Mouse (Mus musculus): ENCODE results near the gene Pecam1. TPM values are rescaled to one million over a fixed set of nuclear protein-coding genes. Genes with fewer than 3 reads are reported as not detected.

Pecam1 gene
- polyA plus RNA-seq, 1 experiment = 57.9 TPM

- Histone ChIP-seq H3K27me3 (ENCODE audit: control insufficient read depth, insufficient read depth, low read length) (no peaks in the 10 kb centered on the region), H3K4me1 (replicated peaks; ENCODE audit: control insufficient read depth, insufficient read depth, low read length) (peaks cover 84% of the 10 kb centered on the region), H3K27ac (ENCODE audit: control insufficient read depth, insufficient read depth, low read length) (peak overlapping the region; percentile 70), H3K4me3 (ENCODE audit: control insufficient read depth, insufficient read depth, low read length) (no peak overlapping the region), H3K36me3 (ENCODE audit: control insufficient read depth, insufficient read depth, low read length) (peaks cover 3% of the 10 kb centered on the region; the same call in 1 of the 2 replicates)
- DNase-seq = no peak
- 81% methylated on average over 5 of the region's 5 CpGs for WGBS
- TF ChIP-seq POLR2A (IDR thresholded peaks at IDR 0.05; ENCODE audit: control insufficient read depth, extremely low read depth, insufficient read depth, low read length, poor library complexity) = no peak
- no peak for TF ChIP-seq CTCF (IDR thresholded peaks at IDR 0.05; ENCODE audit: borderline replicate concordance, control insufficient read depth, extremely low read depth, insufficient read depth, low read length, poor library complexity)
Observed at GRCm38 (mm10) chr11:106672919-106673505, 77.4 kb downstream of the Pecam1 start.

GRCm38 (mm10) chr11:106671801-106672200, 78.6 kb downstream of the Pecam1 start:
- 24% methylated on average over 8 of the region's 8 CpGs for whole genome bisulfite sequencing
- peak overlapping the region; percentile 29; the same call in 1 of the 2 replicates for H3K4me3 ChIP-seq (ENCODE audit: control insufficient read depth, insufficient read depth, low read length)
- TF ChIP-seq CTCF (IDR thresholded peaks at IDR 0.05; ENCODE audit: borderline replicate concordance, control insufficient read depth, extremely low read depth, insufficient read depth, low read length, poor library complexity) = 0 out of 2 replicates have a peak, but pooled peaks have one; percentile 39
- TF ChIP-seq POLR2A (IDR thresholded peaks at IDR 0.05; ENCODE audit: control insufficient read depth, extremely low read depth, insufficient read depth, low read length, poor library complexity) = 0 out of 2 replicates have a peak, but pooled peaks have one; percentile 32
- peak; percentile 64 for DNase-seq
- H3K4me1 ChIP-seq (replicated peaks; ENCODE audit: control insufficient read depth, insufficient read depth, low read length) = peaks cover 77% of the 10 kb centered on the region
- no peaks in the 10 kb centered on the region for H3K27me3 ChIP-seq (ENCODE audit: control insufficient read depth, insufficient read depth, low read length)
- H3K27ac ChIP-seq (ENCODE audit: control insufficient read depth, insufficient read depth, low read length) = peak overlapping the region; percentile 94
- H3K36me3 ChIP-seq (ENCODE audit: control insufficient read depth, insufficient read depth, low read length) = no peaks in the 10 kb centered on the region

GRCm38 (mm10) chr11:106670951-106671478, 79.4 kb downstream of the Pecam1 start:
- no peak for TF ChIP-seq CTCF (IDR thresholded peaks at IDR 0.05; ENCODE audit: borderline replicate concordance, control insufficient read depth, extremely low read depth, insufficient read depth, low read length, poor library complexity)
- no peak for TF ChIP-seq POLR2A (IDR thresholded peaks at IDR 0.05; ENCODE audit: control insufficient read depth, extremely low read depth, insufficient read depth, low read length, poor library complexity)
- peak overlapping the region; percentile 94 for H3K27ac ChIP-seq (ENCODE audit: control insufficient read depth, insufficient read depth, low read length)
- H3K36me3 ChIP-seq (ENCODE audit: control insufficient read depth, insufficient read depth, low read length) = no peaks in the 10 kb centered on the region
- 76% methylated on average over 4 of the region's 4 CpGs for WGBS
- H3K27me3 ChIP-seq (ENCODE audit: control insufficient read depth, insufficient read depth, low read length) = no peaks in the 10 kb centered on the region
- peaks cover 83% of the 10 kb centered on the region for H3K4me1 ChIP-seq (replicated peaks; ENCODE audit: control insufficient read depth, insufficient read depth, low read length)
- H3K4me3 ChIP-seq (ENCODE audit: control insufficient read depth, insufficient read depth, low read length) = peak overlapping the region; percentile 29; the same call in 1 of the 2 replicates
- no peak for DNase-seq

- H3K4me3 ChIP-seq (ENCODE audit: control insufficient read depth, insufficient read depth, low read length) = no peak overlapping the region
- H3K27me3 ChIP-seq (ENCODE audit: control insufficient read depth, insufficient read depth, low read length) = no peaks in the 10 kb centered on the region
- WGBS = 97% methylated on average over 3 of the region's 3 CpGs
- no peaks in the 10 kb centered on the region for H3K36me3 ChIP-seq (ENCODE audit: control insufficient read depth, insufficient read depth, low read length)
- H3K4me1 ChIP-seq (replicated peaks; ENCODE audit: control insufficient read depth, insufficient read depth, low read length) = peaks cover 82% of the 10 kb centered on the region
- TF ChIP-seq CTCF (IDR thresholded peaks at IDR 0.05; ENCODE audit: borderline replicate concordance, control insufficient read depth, extremely low read depth, insufficient read depth, low read length, poor library complexity) = no peak
- TF ChIP-seq POLR2A (IDR thresholded peaks at IDR 0.05; ENCODE audit: control insufficient read depth, extremely low read depth, insufficient read depth, low read length, poor library complexity) = no peak
- H3K27ac ChIP-seq (ENCODE audit: control insufficient read depth, insufficient read depth, low read length) = peak overlapping the region; percentile 94
- no peak for DNase-seq
Observed at GRCm38 (mm10) chr11:106670266-106670665, 80.2 kb downstream of the Pecam1 start.

- Histone ChIP-seq H3K27me3 (ENCODE audit: control insufficient read depth, insufficient read depth, low read length) (no peaks in the 10 kb centered on the region), H3K4me3 (ENCODE audit: control insufficient read depth, insufficient read depth, low read length) (no peak overlapping the region), H3K36me3 (ENCODE audit: control insufficient read depth, insufficient read depth, low read length) (no peaks in the 10 kb centered on the region), H3K4me1 (replicated peaks; ENCODE audit: control insufficient read depth, insufficient read depth, low read length) (peaks cover 81% of the 10 kb centered on the region), H3K27ac (ENCODE audit: control insufficient read depth, insufficient read depth, low read length) (peak overlapping the region; percentile 94)
- DNase-seq = peak; percentile 65
- 28% methylated on average over 9 of the region's 9 CpGs for WGBS
- TF ChIP-seq CTCF (IDR thresholded peaks at IDR 0.05; ENCODE audit: borderline replicate concordance, control insufficient read depth, extremely low read depth, insufficient read depth, low read length, poor library complexity) = no peak
- TF ChIP-seq POLR2A (IDR thresholded peaks at IDR 0.05; ENCODE audit: control insufficient read depth, extremely low read depth, insufficient read depth, low read length, poor library complexity) = no peak
Observed at GRCm38 (mm10) chr11:106669873-106670173, 80.6 kb downstream of the Pecam1 start.

GRCm38 (mm10) chr11:106669102-106669872, 81.1 kb downstream of the Pecam1 start:
- TF ChIP-seq POLR2A (IDR thresholded peaks at IDR 0.05; ENCODE audit: control insufficient read depth, extremely low read depth, insufficient read depth, low read length, poor library complexity) (no peak), CTCF (IDR thresholded peaks at IDR 0.05; ENCODE audit: borderline replicate concordance, control insufficient read depth, extremely low read depth, insufficient read depth, low read length, poor library complexity) (no peak)
- DNase-seq = no peak
- H3K4me1 ChIP-seq (replicated peaks; ENCODE audit: control insufficient read depth, insufficient read depth, low read length) = peaks cover 82% of the 10 kb centered on the region
- H3K27ac ChIP-seq (ENCODE audit: control insufficient read depth, insufficient read depth, low read length) = peak overlapping the region; percentile 94
- WGBS = 88% methylated on average over 8 of the region's 8 CpGs
- no peak overlapping the region for H3K4me3 ChIP-seq (ENCODE audit: control insufficient read depth, insufficient read depth, low read length)
- no peaks in the 10 kb centered on the region for H3K27me3 ChIP-seq (ENCODE audit: control insufficient read depth, insufficient read depth, low read length)
- no peaks in the 10 kb centered on the region for H3K36me3 ChIP-seq (ENCODE audit: control insufficient read depth, insufficient read depth, low read length)

Measured in thymus, adult 2 months (tissue).